Mouse (Mus musculus): ENCODE measurements around the gene Nkd2. TPM values are rescaled to one million over a fixed set of nuclear protein-coding genes. Genes with fewer than 3 reads are reported as not detected.

Gene Nkd2
- polyA plus RNA-seq, 1 experiment from 2014 or later, result 6.4 TPM

GRCm38 (mm10) chr13:73837708-73838107 is 9.7 kb downstream of the Nkd2 start:
- H3K9me3 ChIP-seq, result no peaks in the 10 kb centered on the region
- 79% methylated on average over 8 of the region's 8 CpGs for WGBS
- H3K4me1 ChIP-seq, result peaks cover 31% of the 10 kb centered on the region
- 0 out of 2 replicates have a peak, but pooled peaks cover 4% of the 10 kb centered on the region for H3K27me3 ChIP-seq (ENCODE audit: insufficient read depth, poor library complexity, severe bottlenecking)
- no peak overlapping the region for H3K27ac ChIP-seq
- no peak for DNase-seq (ENCODE audit: low spot score)
- no peaks in the 10 kb centered on the region for H3K36me3 ChIP-seq
- no peak overlapping the region for H3K4me3 ChIP-seq

- Histone ChIP-seq H3K27me3 (ENCODE audit: insufficient read depth, poor library complexity, severe bottlenecking) (0 out of 2 replicates have a peak, but pooled peaks cover 4% of the 10 kb centered on the region), H3K4me3 (no peak overlapping the region), H3K4me1 (peaks cover 23% of the 10 kb centered on the region), H3K9me3 (no peaks in the 10 kb centered on the region), H3K27ac (peak overlapping the region; percentile 64; the same call in 1 of the 2 replicates), H3K36me3 (no peaks in the 10 kb centered on the region)
- DNase-seq (ENCODE audit: low spot score), result no peak
- WGBS, result 79% methylated on average over 6 of the region's 6 CpGs
These were observed 10.9 kb downstream of the Nkd2 start for GRCm38 (mm10) chr13:73836491-73836890.

DNA sequence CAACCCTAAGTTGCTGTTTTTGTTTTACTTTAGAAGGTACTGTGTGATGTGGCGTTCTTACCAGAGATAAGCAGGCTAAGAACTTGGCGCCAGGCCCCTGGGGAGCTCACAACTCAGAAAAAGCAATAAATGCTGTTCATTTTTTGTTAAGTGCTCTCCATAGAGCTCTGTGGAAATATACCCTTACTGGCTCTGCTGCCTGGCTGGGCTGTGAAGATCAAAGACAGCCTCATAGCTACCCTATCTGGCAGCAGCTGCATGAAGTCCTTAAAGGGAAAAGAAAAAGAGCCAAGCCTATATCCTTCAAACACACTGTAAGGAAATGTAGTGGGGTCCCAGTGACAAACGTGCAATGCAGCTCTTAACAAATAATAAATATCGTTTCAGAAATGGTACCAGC is 11.6 kb downstream of the Nkd2 start:
- H3K36me3 ChIP-seq, result no peaks in the 10 kb centered on the region
- peak overlapping the region; percentile 64; the same call in 1 of the 2 replicates for H3K27ac ChIP-seq
- H3K27me3 ChIP-seq (ENCODE audit: insufficient read depth, poor library complexity, severe bottlenecking), result 0 out of 2 replicates have a peak, but pooled peaks cover 4% of the 10 kb centered on the region
- no peaks in the 10 kb centered on the region for H3K9me3 ChIP-seq
- H3K4me1 ChIP-seq, result peaks cover 23% of the 10 kb centered on the region
- H3K4me3 ChIP-seq, result no peak overlapping the region
- DNase-seq (ENCODE audit: low spot score), result no peak
- 48% methylated on average over 4 of the region's 4 CpGs for WGBS

- peak overlapping the region; percentile 56; the same call in 1 of the 2 replicates for H3K27ac ChIP-seq
- no peaks in the 10 kb centered on the region for H3K36me3 ChIP-seq
- H3K4me1 ChIP-seq, result peaks cover 23% of the 10 kb centered on the region
- DNase-seq (ENCODE audit: low spot score), result no peak
- no peaks in the 10 kb centered on the region for H3K9me3 ChIP-seq
- WGBS, result 68% methylated on average over 12 of the region's 12 CpGs
- 0 out of 2 replicates have a peak, but pooled peaks cover 4% of the 10 kb centered on the region for H3K27me3 ChIP-seq (ENCODE audit: insufficient read depth, poor library complexity, severe bottlenecking)
- no peak overlapping the region for H3K4me3 ChIP-seq
These were observed 13.6 kb downstream of the Nkd2 start for GRCm38 (mm10) chr13:73833809-73834208.

GRCm38 (mm10) chr13:73831486-73831885 is 15.9 kb downstream of the Nkd2 start:
- Histone ChIP-seq H3K4me1 (peaks cover 14% of the 10 kb centered on the region), H3K27ac (no peak overlapping the region), H3K9me3 (no peaks in the 10 kb centered on the region), H3K36me3 (no peaks in the 10 kb centered on the region), H3K4me3 (no peak overlapping the region), H3K27me3 (ENCODE audit: insufficient read depth, poor library complexity, severe bottlenecking) (no peaks in the 10 kb centered on the region)
- DNase-seq (ENCODE audit: low spot score), result no peak
- 1% methylated on average over 2 of the region's 2 CpGs for WGBS

GRCm38 (mm10) chr13:73827243-73827642 is 20.2 kb downstream of the Nkd2 start:
- peaks cover 5% of the 10 kb centered on the region; the same call in 1 of the 2 replicates for H3K36me3 ChIP-seq
- no peak for DNase-seq (ENCODE audit: low spot score)
- H3K9me3 ChIP-seq, result no peaks in the 10 kb centered on the region
- no peak overlapping the region for H3K27ac ChIP-seq
- no peaks in the 10 kb centered on the region for H3K27me3 ChIP-seq (ENCODE audit: insufficient read depth, poor library complexity, severe bottlenecking)
- 78% methylated on average over 8 of the region's 8 CpGs for WGBS
- H3K4me3 ChIP-seq, result no peak overlapping the region
- peaks cover 8% of the 10 kb centered on the region; the same call in 1 of the 2 replicates for H3K4me1 ChIP-seq

DNA sequence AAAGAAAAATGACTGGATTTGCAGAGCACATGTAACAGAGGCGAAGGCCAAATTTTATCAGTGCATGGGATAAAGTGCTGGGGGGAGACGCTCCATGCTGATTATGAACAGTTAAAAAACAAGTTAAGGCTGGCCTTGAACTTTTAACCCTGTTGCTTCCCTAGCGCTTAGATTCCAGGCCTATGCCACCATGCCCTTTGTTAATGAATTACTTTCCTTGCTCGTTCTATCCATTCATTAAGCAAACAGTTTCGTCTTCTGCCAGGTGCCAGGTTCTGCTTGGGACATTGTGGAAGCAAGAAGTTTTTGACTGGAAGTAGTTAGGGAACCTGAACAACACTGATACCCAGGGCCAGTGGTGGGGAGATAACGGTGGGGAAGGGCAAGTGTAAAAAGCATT is 23.7 kb downstream of the Nkd2 start:
- Histone ChIP-seq H3K4me1 (peaks cover 10% of the 10 kb centered on the region), H3K27ac (no peak overlapping the region), H3K9me3 (no peaks in the 10 kb centered on the region), H3K4me3 (no peak overlapping the region), H3K27me3 (ENCODE audit: insufficient read depth, poor library complexity, severe bottlenecking) (no peaks in the 10 kb centered on the region), H3K36me3 (peaks cover 8% of the 10 kb centered on the region; the same call in 1 of the 2 replicates)
- 75% methylated on average over 6 of the region's 6 CpGs for WGBS
- no peak for DNase-seq (ENCODE audit: low spot score)

DNA sequence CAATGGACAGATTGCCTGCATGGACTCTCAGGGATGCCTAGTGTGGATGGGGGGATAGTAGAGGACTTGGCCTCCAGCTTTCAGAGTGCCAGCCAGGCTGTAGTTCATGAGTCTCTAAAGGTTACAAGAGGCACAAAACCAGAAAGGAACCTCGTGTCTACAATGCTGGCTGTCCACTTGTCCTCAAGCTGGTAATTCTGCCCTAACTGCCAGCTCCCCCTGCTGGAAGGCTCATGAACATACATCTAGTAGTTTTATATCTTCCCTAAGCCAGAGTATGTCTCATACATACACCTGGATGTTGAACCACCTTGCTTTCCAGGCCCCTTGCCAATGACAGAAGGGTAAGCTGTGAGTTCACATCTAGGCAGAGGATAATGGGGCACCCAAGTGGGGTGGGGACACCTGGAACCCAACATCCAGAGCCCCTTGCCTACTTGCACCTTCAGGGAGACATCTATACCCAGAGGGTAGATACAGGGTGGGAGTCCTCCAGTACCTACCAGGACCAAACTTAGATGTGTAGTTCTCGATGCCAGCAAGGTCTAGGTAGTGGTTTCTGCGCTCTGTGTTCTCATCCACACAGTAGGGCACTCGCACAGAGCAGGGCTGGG is 25.1 kb downstream of the Nkd2 start:
- no peak overlapping the region for H3K27ac ChIP-seq
- no peak for DNase-seq (ENCODE audit: low spot score)
- 46% methylated on average over 4 of the region's 4 CpGs for WGBS
- H3K9me3 ChIP-seq, result no peaks in the 10 kb centered on the region
- no peaks in the 10 kb centered on the region for H3K27me3 ChIP-seq (ENCODE audit: insufficient read depth, poor library complexity, severe bottlenecking)
- no peak overlapping the region for H3K4me3 ChIP-seq
- H3K36me3 ChIP-seq, result peaks cover 8% of the 10 kb centered on the region; the same call in 1 of the 2 replicates
- H3K4me1 ChIP-seq, result peaks cover 14% of the 10 kb centered on the region

DNA sequence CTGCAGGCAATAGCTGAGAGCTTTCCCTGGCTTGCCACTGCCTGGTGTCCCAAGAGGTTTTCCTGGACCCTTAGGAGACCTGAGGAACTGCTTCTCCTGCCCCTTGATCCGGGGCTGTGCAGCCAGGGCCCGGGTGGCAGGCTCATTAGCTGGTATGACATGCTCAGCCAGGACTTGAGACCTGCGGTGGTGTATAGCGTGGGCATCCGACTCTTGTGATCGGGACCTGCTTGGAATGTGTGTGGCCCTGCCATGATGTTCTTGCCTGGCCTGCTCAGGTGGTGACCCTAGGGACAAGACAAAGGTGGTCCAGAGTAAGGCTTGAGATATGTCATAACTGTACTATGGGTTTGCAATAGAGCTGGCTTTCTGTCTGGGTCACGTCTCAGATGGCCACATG is 26.2 kb downstream of the Nkd2 start:
- H3K9me3 ChIP-seq, result no peaks in the 10 kb centered on the region
- no peaks in the 10 kb centered on the region for H3K27me3 ChIP-seq (ENCODE audit: insufficient read depth, poor library complexity, severe bottlenecking)
- peaks cover 14% of the 10 kb centered on the region for H3K4me1 ChIP-seq
- H3K36me3 ChIP-seq, result peaks cover 11% of the 10 kb centered on the region
- no peak overlapping the region for H3K4me3 ChIP-seq
- WGBS, result 89% methylated on average over 7 of the region's 7 CpGs
- H3K27ac ChIP-seq, result no peak overlapping the region
- DNase-seq (ENCODE audit: low spot score), result no peak

DNA sequence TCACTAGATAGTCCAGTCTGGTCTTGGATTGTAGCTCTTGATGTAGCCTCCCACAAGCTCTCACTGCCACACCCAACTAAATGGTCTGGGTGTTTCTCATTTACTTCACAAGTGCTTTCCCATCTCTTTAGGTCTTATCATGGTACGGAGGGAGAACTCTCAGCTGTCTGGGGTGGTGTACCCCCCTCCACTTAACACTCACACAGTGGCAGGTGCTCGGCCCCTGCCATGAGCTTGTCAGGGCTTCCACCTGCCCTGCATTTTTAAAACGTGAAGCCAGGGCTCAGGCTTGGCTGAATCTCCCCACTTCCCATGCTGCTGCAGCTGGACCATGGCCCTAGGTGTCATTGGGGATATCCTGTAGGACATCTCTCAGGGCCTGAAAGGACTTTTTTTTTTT is 28.5 kb downstream of the Nkd2 start:
- Histone ChIP-seq H3K36me3 (peaks cover 32% of the 10 kb centered on the region), H3K27ac (no peak overlapping the region), H3K27me3 (ENCODE audit: insufficient read depth, poor library complexity, severe bottlenecking) (no peaks in the 10 kb centered on the region), H3K4me1 (peaks cover 6% of the 10 kb centered on the region; the same call in 1 of the 2 replicates), H3K9me3 (no peaks in the 10 kb centered on the region), H3K4me3 (no peak overlapping the region)
- DNase-seq (ENCODE audit: low spot score), result no peak
- WGBS, result 64% methylated on average over 3 of the region's 3 CpGs

DNA sequence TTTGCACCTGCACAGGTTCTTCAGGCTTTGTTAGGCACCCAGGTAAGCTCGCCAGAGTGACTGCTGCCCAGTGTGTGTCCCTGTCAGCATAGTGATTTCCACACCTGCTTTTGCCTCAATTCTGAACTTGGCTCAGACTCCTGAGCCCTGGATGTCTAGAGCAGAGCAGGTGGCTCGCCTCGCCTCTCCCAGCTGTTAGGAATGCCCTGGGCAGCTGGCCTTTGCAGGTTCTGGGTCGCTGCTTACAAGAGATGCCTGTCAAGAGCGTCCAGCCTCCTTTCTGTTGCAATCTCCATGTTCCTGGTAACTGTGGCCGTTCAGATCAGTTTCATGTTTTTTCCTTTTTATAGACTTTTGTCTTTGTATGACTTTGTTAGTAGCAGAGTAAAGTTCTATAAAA is 31.1 kb downstream of the Nkd2 start:
- no peak overlapping the region for H3K4me3 ChIP-seq
- no peak overlapping the region for H3K27ac ChIP-seq
- 82% methylated on average over 6 of the region's 6 CpGs for WGBS
- H3K4me1 ChIP-seq, result peaks cover 6% of the 10 kb centered on the region; the same call in 1 of the 2 replicates
- H3K36me3 ChIP-seq, result peaks cover 58% of the 10 kb centered on the region
- DNase-seq (ENCODE audit: low spot score), result no peak
- H3K9me3 ChIP-seq, result no peaks in the 10 kb centered on the region
- H3K27me3 ChIP-seq (ENCODE audit: insufficient read depth, poor library complexity, severe bottlenecking), result no peaks in the 10 kb centered on the region

GRCm38 (mm10) chr13:73814181-73814580 is 33.2 kb downstream of the Nkd2 start:
- no peaks in the 10 kb centered on the region for H3K9me3 ChIP-seq
- 87% methylated on average over 7 of the region's 7 CpGs for WGBS
- 0 out of 2 replicates have a peak, but pooled peaks cover 4% of the 10 kb centered on the region for H3K4me1 ChIP-seq
- DNase-seq (ENCODE audit: low spot score), result no peak
- peaks cover 76% of the 10 kb centered on the region for H3K36me3 ChIP-seq
- H3K27me3 ChIP-seq (ENCODE audit: insufficient read depth, poor library complexity, severe bottlenecking), result no peaks in the 10 kb centered on the region
- H3K27ac ChIP-seq, result no peak overlapping the region
- no peak overlapping the region for H3K4me3 ChIP-seq

DNA sequence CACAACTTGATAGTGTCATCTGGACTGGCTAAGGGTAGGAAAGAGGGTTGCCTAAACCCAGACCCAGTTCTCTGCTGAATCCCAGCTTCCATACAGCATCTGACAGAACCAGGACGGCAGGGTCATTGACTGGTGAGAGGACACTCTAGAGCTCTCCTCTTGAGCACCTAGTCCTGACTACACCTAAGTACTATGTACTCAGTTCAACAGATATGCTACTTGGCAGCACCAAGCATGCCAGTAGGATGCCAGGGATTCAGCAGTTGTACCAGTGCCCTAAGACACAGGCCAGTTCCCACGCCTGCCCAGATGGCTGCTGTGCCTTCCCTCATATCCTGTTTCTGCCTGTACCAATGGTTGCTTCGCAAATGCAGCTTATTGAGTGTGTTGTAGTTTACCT is 34.5 kb downstream of the Nkd2 start:
- H3K36me3 ChIP-seq, result peaks cover 88% of the 10 kb centered on the region

More for the DNA sequence above, 34.5 kb downstream of the Nkd2 start:
- WGBS, result 82% methylated on average over 3 of the region's 3 CpGs
- DNase-seq (ENCODE audit: low spot score), result no peak
- Histone ChIP-seq H3K4me3 (no peak overlapping the region), H3K27ac (no peak overlapping the region), H3K4me1 (0 out of 2 replicates have a peak, but pooled peaks cover 2% of the 10 kb centered on the region), H3K9me3 (no peaks in the 10 kb centered on the region), H3K27me3 (ENCODE audit: insufficient read depth, poor library complexity, severe bottlenecking) (no peaks in the 10 kb centered on the region)

Measured in heart, embryonic 10.5 days (tissue).